Mouse (Mus musculus) thymus, postnatal 14 days (tissue): Measurements from ENCODE around the gene Ccdc177.

ENCODE experiments used
- DNase-seq: peaks from one replicate; pipeline ENCODE4 v3.0.0; 2021

Ccdc177 gene

GRCm38 (mm10) chr12:80783889-80784288, 23.4 kb upstream of the Ccdc177 start:
- DNase-seq, result no peak

GRCm38 (mm10) chr12:80782892-80783291, 22.4 kb upstream of the Ccdc177 start:
- DNase-seq, result no peak

- no peak for DNase-seq
Measured at GRCm38 (mm10) chr12:80782190-80782589, 21.7 kb upstream of the Ccdc177 start.

- no peak for DNase-seq
Measured at GRCm38 (mm10) chr12:80779760-80780159, 19.3 kb upstream of the Ccdc177 start.

- peak; percentile 25 for DNase-seq
Measured at GRCm38 (mm10) chr12:80778188-80778936, 17.9 kb upstream of the Ccdc177 start.

- no peak for DNase-seq
Measured at GRCm38 (mm10) chr12:80776046-80776634, 15.7 kb upstream of the Ccdc177 start.

- DNase-seq, result no peak
Measured at GRCm38 (mm10) chr12:80774786-80775185, 14.3 kb upstream of the Ccdc177 start.

- peak; percentile 67 for DNase-seq
Measured at GRCm38 (mm10) chr12:80769697-80770096, 9.2 kb upstream of the Ccdc177 start.

- no peak for DNase-seq
Measured at GRCm38 (mm10) chr12:80764116-80764515, 3.6 kb upstream of the Ccdc177 start.

- no peak for DNase-seq
Measured at GRCm38 (mm10) chr12:80762982-80763381, 2.5 kb upstream of the Ccdc177 start.

GRCm38 (mm10) chr12:80759713-80760395, 633 bp downstream of the Ccdc177 start:
- no peak for DNase-seq

GRCm38 (mm10) chr12:80759387-80759712, 1.1 kb downstream of the Ccdc177 start:
- DNase-seq, result no peak

- DNase-seq, result peak; percentile 42
Measured at GRCm38 (mm10) chr12:80758559-80759386, 1.7 kb downstream of the Ccdc177 start.

- DNase-seq, result peak; percentile 76
Measured at GRCm38 (mm10) chr12:80757751-80758558, 2.5 kb downstream of the Ccdc177 start.

- no peak for DNase-seq
Measured at GRCm38 (mm10) chr12:80751556-80751955, 8.9 kb downstream of the Ccdc177 start.

- no peak for DNase-seq
Measured at GRCm38 (mm10) chr12:80746031-80746813, 14.3 kb downstream of the Ccdc177 start.

GRCm38 (mm10) chr12:80744614-80745013, 15.9 kb downstream of the Ccdc177 start:
- DNase-seq, result no peak

- peak; percentile 59 for DNase-seq
Measured at GRCm38 (mm10) chr12:80739482-80739881, 21.0 kb downstream of the Ccdc177 start.

GRCm38 (mm10) chr12:80737283-80737600, 23.2 kb downstream of the Ccdc177 start:
- DNase-seq, result no peak

GRCm38 (mm10) chr12:80736464-80737282, 23.8 kb downstream of the Ccdc177 start:
- DNase-seq, result peak; percentile 73
